Mouse (Mus musculus): Measurements from ENCODE around the gene Tomt. TPM values are rescaled to one million over a fixed set of nuclear protein-coding genes. Genes with fewer than 3 reads are reported as not detected.

Tomt gene
- not detected for polyA plus RNA-seq (2015; fragmentation: Illumina TruSeq; extraction: RNeasy Lipid Tissue Mini Kit (QIAGEN cat#74804); ENCODE audit: insufficient read depth, low read depth, low replicate concordance)

GRCm38 (mm10) chr7:101906287-101906681, at the start of gene Tomt:
Gene Tomt (minus strand): TSS chr7:101906359.

GRCm38 (mm10) chr7:101933751-101934240, 27.6 kb upstream of the Tomt start, which contains the start of the genes Lrrc51 and Numa1:
Gene Lrrc51 (minus strand): TSS chr7:101933895.
Gene Numa1 (plus strand): TSS chr7:101934111.

DNA sequence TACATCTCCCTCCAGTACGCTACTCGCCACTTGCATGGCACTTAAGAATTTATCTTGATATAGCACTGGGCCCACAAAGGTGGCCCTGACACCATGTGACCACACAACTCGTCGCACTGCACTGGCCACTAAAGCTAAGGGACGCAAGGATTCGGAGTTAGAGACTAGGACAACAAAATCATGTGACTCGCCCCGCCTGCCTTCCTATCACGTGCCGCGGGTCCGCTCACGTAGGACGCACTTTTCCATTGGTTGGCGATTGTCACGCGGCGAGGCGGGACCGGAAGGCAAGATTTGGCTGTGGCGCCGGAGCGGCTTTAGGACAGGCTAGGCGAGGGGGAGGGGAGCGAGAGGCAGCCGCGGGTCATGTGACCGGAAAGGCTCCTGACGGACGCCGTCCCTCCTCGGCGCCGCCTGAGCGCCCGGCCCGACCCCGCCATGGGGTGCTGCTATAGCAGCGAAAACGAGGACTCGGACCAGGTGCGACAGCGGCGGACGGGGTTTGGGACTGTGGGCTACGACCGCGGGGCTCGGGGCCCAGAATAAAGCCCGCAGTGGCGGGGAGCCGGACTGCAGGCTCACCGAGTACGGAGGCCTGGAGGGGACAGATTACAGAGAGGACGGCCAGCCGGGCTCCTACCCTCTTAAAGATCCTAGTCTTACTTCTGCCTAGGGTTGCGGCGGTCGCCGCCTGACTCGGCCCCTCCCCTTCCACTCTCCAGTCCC, 435 bp downstream of the Tomt start, which contains the start of gene Lamtor1:
Gene Lamtor1 (plus strand): TSS at position 344 of the 726 bp plus-strand sequence.

GRCm38 (mm10) chr7:101870629-101871028, 35.5 kb downstream of the Tomt start, which contains the start of gene Folr1:
Gene Folr1 (minus strand): TSS chr7:101870788.

GRCm38 (mm10) chr7:101863415-101863814, 42.7 kb downstream of the Tomt start, which contains the start of gene Anapc15:
Gene Anapc15 (plus strand): TSS chr7:101863715.

GRCm38 (mm10) chr7:101857094-101857493, 49.1 kb downstream of the Tomt start, which contains the start of gene Folr2:
Gene Folr2 (minus strand): TSS chr7:101857194.

Other genes with a start within 250 kb of the Tomt start
- 4.8 TPM for gene Clpb, start 242.7 kb downstream of the Tomt start, polyA plus RNA-seq (2015; fragmentation: Illumina TruSeq; extraction: RNeasy Lipid Tissue Mini Kit (QIAGEN cat#74804); ENCODE audit: insufficient read depth, low read depth, low replicate concordance)
- not detected for gene Phox2a, start 88.0 kb downstream of the Tomt start, polyA plus RNA-seq (2015; fragmentation: Illumina TruSeq; extraction: RNeasy Lipid Tissue Mini Kit (QIAGEN cat#74804); ENCODE audit: insufficient read depth, low read depth, low replicate concordance)
- gene Inppl1, start 68.1 kb downstream of the Tomt start, polyA plus RNA-seq (2015; fragmentation: Illumina TruSeq; extraction: RNeasy Lipid Tissue Mini Kit (QIAGEN cat#74804); ENCODE audit: insufficient read depth, low read depth, low replicate concordance) = 24.1 TPM
- gene Folr2, start 49.2 kb downstream of the Tomt start, polyA plus RNA-seq (2015; fragmentation: Illumina TruSeq; extraction: RNeasy Lipid Tissue Mini Kit (QIAGEN cat#74804); ENCODE audit: insufficient read depth, low read depth, low replicate concordance) = 7.3 TPM
- 6.8 TPM for gene Anapc15, start 42.6 kb downstream of the Tomt start, polyA plus RNA-seq (2015; fragmentation: Illumina TruSeq; extraction: RNeasy Lipid Tissue Mini Kit (QIAGEN cat#74804); ENCODE audit: insufficient read depth, low read depth, low replicate concordance)
- 2.5 TPM for gene Folr1, start 35.6 kb downstream of the Tomt start, polyA plus RNA-seq (2015; fragmentation: Illumina TruSeq; extraction: RNeasy Lipid Tissue Mini Kit (QIAGEN cat#74804); ENCODE audit: insufficient read depth, low read depth, low replicate concordance)
- 21.4 TPM for gene Lamtor1, start 455 bp downstream of the Tomt start, polyA plus RNA-seq (2015; fragmentation: Illumina TruSeq; extraction: RNeasy Lipid Tissue Mini Kit (QIAGEN cat#74804); ENCODE audit: insufficient read depth, low read depth, low replicate concordance)
- 12.1 TPM for gene Lrrc51, start 27.5 kb upstream of the Tomt start, polyA plus RNA-seq (2015; fragmentation: Illumina TruSeq; extraction: RNeasy Lipid Tissue Mini Kit (QIAGEN cat#74804); ENCODE audit: insufficient read depth, low read depth, low replicate concordance)
- gene Numa1, start 27.8 kb upstream of the Tomt start, polyA plus RNA-seq (2015; fragmentation: Illumina TruSeq; extraction: RNeasy Lipid Tissue Mini Kit (QIAGEN cat#74804); ENCODE audit: insufficient read depth, low read depth, low replicate concordance) = 26.7 TPM
- gene Il18bp, start 112.3 kb upstream of the Tomt start, polyA plus RNA-seq (2015; fragmentation: Illumina TruSeq; extraction: RNeasy Lipid Tissue Mini Kit (QIAGEN cat#74804); ENCODE audit: insufficient read depth, low read depth, low replicate concordance) = 5.5 TPM
- 7.9 TPM for gene Rnf121, start 159.1 kb upstream of the Tomt start, polyA plus RNA-seq (2015; fragmentation: Illumina TruSeq; extraction: RNeasy Lipid Tissue Mini Kit (QIAGEN cat#74804); ENCODE audit: insufficient read depth, low read depth, low replicate concordance)
- 7.2 TPM for gene Xndc1, start 159.2 kb upstream of the Tomt start, polyA plus RNA-seq (2015; fragmentation: Illumina TruSeq; extraction: RNeasy Lipid Tissue Mini Kit (QIAGEN cat#74804); ENCODE audit: insufficient read depth, low read depth, low replicate concordance)
- 1.0 TPM for gene Xntrpc, start 159.4 kb upstream of the Tomt start, polyA plus RNA-seq (2015; fragmentation: Illumina TruSeq; extraction: RNeasy Lipid Tissue Mini Kit (QIAGEN cat#74804); ENCODE audit: insufficient read depth, low read depth, low replicate concordance)
- gene Trpc2, start 176.8 kb upstream of the Tomt start, polyA plus RNA-seq (2015; fragmentation: Illumina TruSeq; extraction: RNeasy Lipid Tissue Mini Kit (QIAGEN cat#74804); ENCODE audit: insufficient read depth, low read depth, low replicate concordance) = not detected
- gene Art1, start 195.4 kb upstream of the Tomt start, polyA plus RNA-seq (2015; fragmentation: Illumina TruSeq; extraction: RNeasy Lipid Tissue Mini Kit (QIAGEN cat#74804); ENCODE audit: insufficient read depth, low read depth, low replicate concordance) = not detected
- not detected for gene Art5, start 203.1 kb upstream of the Tomt start, polyA plus RNA-seq (2015; fragmentation: Illumina TruSeq; extraction: RNeasy Lipid Tissue Mini Kit (QIAGEN cat#74804); ENCODE audit: insufficient read depth, low read depth, low replicate concordance)
- not detected for gene Chrna10, start 210.5 kb upstream of the Tomt start, polyA plus RNA-seq (2015; fragmentation: Illumina TruSeq; extraction: RNeasy Lipid Tissue Mini Kit (QIAGEN cat#74804); ENCODE audit: insufficient read depth, low read depth, low replicate concordance)

All from pancreas, adult 10 weeks (tissue).